Mouse (Mus musculus): ENCODE results near the gene Depdc7. TPM values are rescaled to one million over a fixed set of nuclear protein-coding genes. Genes with fewer than 3 reads are reported as not detected.

The Depdc7 gene
- polyA plus RNA-seq, 1 experiment from 2014 or later = 0.70 TPM

GRCm38 (mm10) chr2:104743160-104743559 lies 482 bp upstream of the Depdc7 start:
- peak overlapping the region; percentile 100 for H3K4me2 ChIP-seq (ENCODE audit: low read depth, low read length)
- no peak for ATAC-seq (ENCODE audit: low read depth)
- H3K9me3 ChIP-seq (ENCODE audit: control insufficient read depth, low read length) = no peaks in the 10 kb centered on the region
- no peaks in the 10 kb centered on the region for H3K36me3 ChIP-seq (ENCODE audit: control insufficient read depth, insufficient read depth, low read length)
- 6% methylated on average over 7 of the region's 7 CpGs for WGBS
- H3K9ac ChIP-seq (replicated peaks; ENCODE audit: low read depth, low read length) = no peak overlapping the region
- no peak overlapping the region for H3K27ac ChIP-seq (ENCODE audit: low read depth, low read length)
- no peaks in the 10 kb centered on the region for H3K4me1 ChIP-seq (ENCODE audit: control insufficient read depth, insufficient read depth, low read length)
- peak overlapping the region; percentile 66 for H3K4me3 ChIP-seq (ENCODE audit: low read depth, low read length)
- no peaks in the 10 kb centered on the region for H3K27me3 ChIP-seq (ENCODE audit: control insufficient read depth, insufficient read depth, low read length)

- H3K27ac ChIP-seq (ENCODE audit: low read depth, low read length) = no peak overlapping the region
- peak overlapping the region; percentile 100 for H3K4me2 ChIP-seq (ENCODE audit: low read depth, low read length)
- ATAC-seq (ENCODE audit: low read depth) = peak; percentile 33; the same call in 1 of the 2 replicates
- H3K9ac ChIP-seq (replicated peaks; ENCODE audit: low read depth, low read length) = peak overlapping the region; percentile 66
- no peaks in the 10 kb centered on the region for H3K4me1 ChIP-seq (ENCODE audit: control insufficient read depth, insufficient read depth, low read length)
- no peaks in the 10 kb centered on the region for H3K9me3 ChIP-seq (ENCODE audit: control insufficient read depth, low read length)
- WGBS = 6% methylated on average over 40 of the region's 46 CpGs
- H3K27me3 ChIP-seq (ENCODE audit: control insufficient read depth, insufficient read depth, low read length) = no peaks in the 10 kb centered on the region
- no peaks in the 10 kb centered on the region for H3K36me3 ChIP-seq (ENCODE audit: control insufficient read depth, insufficient read depth, low read length)
- peak overlapping the region; percentile 66 for H3K4me3 ChIP-seq (ENCODE audit: low read depth, low read length)
Measured at GRCm38 (mm10) chr2:104741896-104742740, 560 bp downstream of the Depdc7 start.

GRCm38 (mm10) chr2:104741015-104741758 lies 1.5 kb downstream of the Depdc7 start:
- Histone ChIP-seq H3K27me3 (ENCODE audit: control insufficient read depth, insufficient read depth, low read length) (no peaks in the 10 kb centered on the region), H3K36me3 (ENCODE audit: control insufficient read depth, insufficient read depth, low read length) (no peaks in the 10 kb centered on the region), H3K9me3 (ENCODE audit: control insufficient read depth, low read length) (no peaks in the 10 kb centered on the region), H3K4me2 (ENCODE audit: low read depth, low read length) (no peak overlapping the region), H3K27ac (ENCODE audit: low read depth, low read length) (no peak overlapping the region), H3K4me3 (ENCODE audit: low read depth, low read length) (no peak overlapping the region), H3K4me1 (ENCODE audit: control insufficient read depth, insufficient read depth, low read length) (no peaks in the 10 kb centered on the region), H3K9ac (replicated peaks; ENCODE audit: low read depth, low read length) (no peak overlapping the region)
- ATAC-seq (ENCODE audit: low read depth) = no peak
- 25% methylated on average over 7 of the region's 7 CpGs for WGBS

- Histone ChIP-seq H3K4me3 (ENCODE audit: low read depth, low read length) (no peak overlapping the region), H3K4me2 (ENCODE audit: low read depth, low read length) (no peak overlapping the region), H3K27ac (ENCODE audit: low read depth, low read length) (no peak overlapping the region), H3K9me3 (ENCODE audit: control insufficient read depth, low read length) (no peaks in the 10 kb centered on the region), H3K27me3 (ENCODE audit: control insufficient read depth, insufficient read depth, low read length) (no peaks in the 10 kb centered on the region), H3K9ac (replicated peaks; ENCODE audit: low read depth, low read length) (no peak overlapping the region), H3K36me3 (ENCODE audit: control insufficient read depth, insufficient read depth, low read length) (no peaks in the 10 kb centered on the region), H3K4me1 (ENCODE audit: control insufficient read depth, insufficient read depth, low read length) (no peaks in the 10 kb centered on the region)
- no peak for ATAC-seq (ENCODE audit: low read depth)
- 61% methylated on average over 7 of the region's 7 CpGs for WGBS
Measured at GRCm38 (mm10) chr2:104740248-104740949, 2.3 kb downstream of the Depdc7 start.

- Histone ChIP-seq H3K27ac (ENCODE audit: low read depth, low read length) (no peak overlapping the region), H3K4me3 (ENCODE audit: low read depth, low read length) (no peak overlapping the region), H3K4me1 (ENCODE audit: control insufficient read depth, insufficient read depth, low read length) (no peaks in the 10 kb centered on the region), H3K27me3 (ENCODE audit: control insufficient read depth, insufficient read depth, low read length) (no peaks in the 10 kb centered on the region), H3K4me2 (ENCODE audit: low read depth, low read length) (no peak overlapping the region), H3K36me3 (ENCODE audit: control insufficient read depth, insufficient read depth, low read length) (no peaks in the 10 kb centered on the region), H3K9me3 (ENCODE audit: control insufficient read depth, low read length) (no peaks in the 10 kb centered on the region), H3K9ac (replicated peaks; ENCODE audit: low read depth, low read length) (no peak overlapping the region)
- ATAC-seq (ENCODE audit: low read depth) = no peak
- WGBS = 95% methylated on average over 2 of the region's 2 CpGs
Measured at GRCm38 (mm10) chr2:104739691-104740090, 3.0 kb downstream of the Depdc7 start.

- 76% methylated on average over 7 of the region's 7 CpGs for WGBS
- no peaks in the 10 kb centered on the region for H3K4me1 ChIP-seq (ENCODE audit: control insufficient read depth, insufficient read depth, low read length)
- H3K4me2 ChIP-seq (ENCODE audit: low read depth, low read length) = no peak overlapping the region
- no peak overlapping the region for H3K4me3 ChIP-seq (ENCODE audit: low read depth, low read length)
- H3K27me3 ChIP-seq (ENCODE audit: control insufficient read depth, insufficient read depth, low read length) = no peaks in the 10 kb centered on the region
- ATAC-seq (ENCODE audit: low read depth) = no peak
- H3K36me3 ChIP-seq (ENCODE audit: control insufficient read depth, insufficient read depth, low read length) = no peaks in the 10 kb centered on the region
- H3K27ac ChIP-seq (ENCODE audit: low read depth, low read length) = no peak overlapping the region
- no peaks in the 10 kb centered on the region for H3K9me3 ChIP-seq (ENCODE audit: control insufficient read depth, low read length)
- H3K9ac ChIP-seq (replicated peaks; ENCODE audit: low read depth, low read length) = no peak overlapping the region
Measured at GRCm38 (mm10) chr2:104736241-104736640, 6.4 kb downstream of the Depdc7 start.

GRCm38 (mm10) chr2:104732562-104733256 lies 10.0 kb downstream of the Depdc7 start:
- no peaks in the 10 kb centered on the region for H3K27me3 ChIP-seq (ENCODE audit: control insufficient read depth, insufficient read depth, low read length)
- H3K4me1 ChIP-seq (ENCODE audit: control insufficient read depth, insufficient read depth, low read length) = no peaks in the 10 kb centered on the region
- ATAC-seq (ENCODE audit: low read depth) = no peak
- no peaks in the 10 kb centered on the region for H3K9me3 ChIP-seq (ENCODE audit: control insufficient read depth, low read length)
- 85% methylated on average over 7 of the region's 7 CpGs for WGBS
- H3K9ac ChIP-seq (replicated peaks; ENCODE audit: low read depth, low read length) = no peak overlapping the region
- no peaks in the 10 kb centered on the region for H3K36me3 ChIP-seq (ENCODE audit: control insufficient read depth, insufficient read depth, low read length)
- H3K4me2 ChIP-seq (ENCODE audit: low read depth, low read length) = no peak overlapping the region
- no peak overlapping the region for H3K4me3 ChIP-seq (ENCODE audit: low read depth, low read length)
- H3K27ac ChIP-seq (ENCODE audit: low read depth, low read length) = no peak overlapping the region

- Histone ChIP-seq H3K9me3 (ENCODE audit: control insufficient read depth, low read length) (no peaks in the 10 kb centered on the region), H3K27ac (ENCODE audit: low read depth, low read length) (no peak overlapping the region), H3K9ac (replicated peaks; ENCODE audit: low read depth, low read length) (no peak overlapping the region), H3K4me2 (ENCODE audit: low read depth, low read length) (no peak overlapping the region), H3K4me3 (ENCODE audit: low read depth, low read length) (no peak overlapping the region), H3K36me3 (ENCODE audit: control insufficient read depth, insufficient read depth, low read length) (no peaks in the 10 kb centered on the region), H3K27me3 (ENCODE audit: control insufficient read depth, insufficient read depth, low read length) (no peaks in the 10 kb centered on the region), H3K4me1 (ENCODE audit: control insufficient read depth, insufficient read depth, low read length) (no peaks in the 10 kb centered on the region)
- 92% methylated on average over 9 of the region's 9 CpGs for WGBS
- ATAC-seq (ENCODE audit: low read depth) = no peak
Measured at GRCm38 (mm10) chr2:104732033-104732444, 10.6 kb downstream of the Depdc7 start.
